Mouse (Mus musculus) adrenal gland (tissue): Measurements from ENCODE around the gene Pid1.

Experiments
- intact Hi-C: fragments of 180-260 bp; cut with DNase I; formaldehyde crosslinking; loops from one replicate; pipeline ENCODE4 v1.15.1; 2025
- long read RNA-seq, 2 experiments: library from polyadenylated mRNA; unstranded; transcript quantifications; one replicate each; pipeline ENCODE4 v2.0.0; 2020; ENCODE audit warnings: borderline replicate concordance in 1 of 2; ENCODE audit not compliant: insufficient replicate concordance in 1 of 2

The Pid1 gene
- long read RNA-seq, experiment 1, transcript Pid1-208 (1 exons, 1,431 nt), result minor isoform, 7 of 21 reads
- long read RNA-seq, experiment 1, transcript Pid1-201 (3 exons, 2,664 nt), result major isoform, 11 of 21 reads
- long read RNA-seq, experiment 1, partial matches to known transcripts, result 0 of 21 reads
- long read RNA-seq, experiment 1, other reads (novel, unspliced or antisense), result 3 of 21 reads
- long read RNA-seq, experiment 2, transcript Pid1-208 (1 exons, 1,431 nt), result major isoform, 11 of 26 reads
- long read RNA-seq, experiment 2, transcript Pid1-201 (3 exons, 2,664 nt), result major isoform, 11 of 26 reads
- long read RNA-seq, experiment 2, partial matches to known transcripts, result 1 of 26 reads
- long read RNA-seq, experiment 2, other reads (novel, unspliced or antisense), result 2 of 26 reads

GRCm38 (mm10) chr1:84363967-84364366 lies at the start of gene Pid1:
Pid1 (minus strand) TSS chr1:84364180.
- intact Hi-C loops, result no loop called here

- intact Hi-C loops, result no loop called here
Observed at GRCm38 (mm10) chr1:84409514-84409913, 45.5 kb upstream of the Pid1 start.

GRCm38 (mm10) chr1:84408873-84409272 lies 44.9 kb upstream of the Pid1 start:
- intact Hi-C loops, result no loop called here

GRCm38 (mm10) chr1:84406891-84407290 lies 42.9 kb upstream of the Pid1 start:
- intact Hi-C loops, result no loop called here

- intact Hi-C loops, result no loop called here
Observed at GRCm38 (mm10) chr1:84405551-84406290, 41.7 kb upstream of the Pid1 start.

GRCm38 (mm10) chr1:84404880-84405279 lies 40.9 kb upstream of the Pid1 start:
- intact Hi-C loops, result no loop called here

GRCm38 (mm10) chr1:84402154-84402553 lies 38.2 kb upstream of the Pid1 start:
- intact Hi-C loops, result no loop called here

GRCm38 (mm10) chr1:84399671-84400070 lies 35.7 kb upstream of the Pid1 start:
- intact Hi-C loops, result no loop called here

- intact Hi-C loops, result no loop called here
Observed at GRCm38 (mm10) chr1:84399118-84399517, 35.1 kb upstream of the Pid1 start.

GRCm38 (mm10) chr1:84396787-84397186 lies 32.8 kb upstream of the Pid1 start:
- intact Hi-C loops, result no loop called here

GRCm38 (mm10) chr1:84395928-84396327 lies 31.9 kb upstream of the Pid1 start:
- intact Hi-C loops, result no loop called here

- intact Hi-C loops, result no loop called here
Observed at GRCm38 (mm10) chr1:84390961-84391360, 27.0 kb upstream of the Pid1 start.

- intact Hi-C loops, result no loop called here
Observed at GRCm38 (mm10) chr1:84387616-84388015, 23.6 kb upstream of the Pid1 start.

- intact Hi-C loops, result no loop called here
Observed at GRCm38 (mm10) chr1:84386481-84387146, 22.6 kb upstream of the Pid1 start.

GRCm38 (mm10) chr1:84382709-84383108 lies 18.7 kb upstream of the Pid1 start:
- intact Hi-C loops, result no loop called here

- intact Hi-C loops, result no loop called here
Observed at GRCm38 (mm10) chr1:84382064-84382463, 18.1 kb upstream of the Pid1 start.

- intact Hi-C loops, result no loop called here
Observed at GRCm38 (mm10) chr1:84380895-84381294, 16.9 kb upstream of the Pid1 start.

GRCm38 (mm10) chr1:84367733-84368132 lies 3.8 kb upstream of the Pid1 start:
- intact Hi-C loops, result no loop called here

- intact Hi-C loops, result no loop called here
Observed at GRCm38 (mm10) chr1:84366553-84366952, 2.6 kb upstream of the Pid1 start.

GRCm38 (mm10) chr1:84362709-84363617 lies 1.0 kb downstream of the Pid1 start:
- intact Hi-C loops, result no loop called here

- intact Hi-C loops, result no loop called here
Observed at GRCm38 (mm10) chr1:84362209-84362608, 1.8 kb downstream of the Pid1 start.
